Mouse (Mus musculus): ENCODE data around the gene Il20. TPM values are rescaled to one million over a fixed set of nuclear protein-coding genes. Genes with fewer than 3 reads are reported as not detected.

Il20 gene
- total and polyA plus RNA-seq, 2 experiments from 2014 or later = not detected

DNA sequence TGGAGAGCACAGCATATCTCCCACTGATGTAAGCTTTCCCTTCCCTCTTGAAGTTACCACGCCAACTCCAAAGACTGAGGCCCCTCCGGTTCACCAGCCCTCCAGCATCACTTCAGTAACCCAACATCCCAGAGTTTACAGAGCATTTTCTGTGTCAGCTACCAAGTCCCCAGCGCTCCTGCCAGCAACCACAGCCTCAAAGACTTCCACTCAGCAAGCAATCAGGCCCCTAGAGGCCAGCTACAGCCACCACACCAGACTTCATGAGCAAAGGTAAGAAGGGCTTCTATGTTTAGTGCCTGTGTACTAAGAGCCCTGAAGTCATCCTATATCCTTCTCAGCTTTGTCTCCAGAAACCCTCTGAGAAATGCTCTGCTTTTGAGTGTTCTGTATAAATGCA is 35.3 kb downstream of the Il20 start:
- Histone ChIP-seq H3K27ac (ENCODE audit: low read depth, low read length) (no peak overlapping the region), H3K4me1 (ENCODE audit: insufficient read depth, low read length) (no peaks in the 10 kb centered on the region), H3K9me3 (ENCODE audit: low read length) (no peaks in the 10 kb centered on the region), H3K36me3 (ENCODE audit: insufficient read depth, low read length) (no peaks in the 10 kb centered on the region), H3K4me3 (ENCODE audit: low read depth, low read length) (no peak overlapping the region), H3K27me3 (ENCODE audit: insufficient read depth, low read length) (no peaks in the 10 kb centered on the region; the same call in 1 of the 2 replicates), H3K9ac (replicated peaks; ENCODE audit: low read length, poor library complexity, severe bottlenecking) (no peak overlapping the region), H3K4me2 (ENCODE audit: low read depth, low read length, poor library complexity, severe bottlenecking) (no peak overlapping the region)
- ATAC-seq (ENCODE audit: low FRiP score) (no peak), DNase-seq (ENCODE audit: low spot score) (no peak)
- no peak; the same call in 1 of the 2 replicates for TF ChIP-seq CTCF (IDR thresholded peaks at IDR 0.05)
- WGBS = 81% methylated on average over 3 of the region's 3 CpGs

DNA sequence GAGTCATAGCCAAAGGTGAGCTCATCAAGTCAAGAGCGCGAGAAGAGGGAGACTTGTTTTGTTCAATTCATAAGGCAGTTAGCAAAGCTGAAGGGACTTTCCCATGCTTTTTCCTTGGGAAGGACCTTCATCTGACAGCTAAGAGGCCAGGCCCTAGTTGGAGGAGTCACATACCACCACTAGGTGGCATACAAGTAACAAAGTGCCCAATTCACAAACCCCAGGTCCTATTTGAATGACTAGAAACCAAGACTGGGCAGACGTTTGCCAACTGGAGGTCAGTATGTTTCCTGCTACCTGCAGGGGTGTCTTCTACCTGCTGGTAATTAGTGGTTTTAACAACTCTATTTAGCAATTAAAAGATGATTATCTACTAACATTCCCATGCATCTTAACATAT is 36.1 kb downstream of the Il20 start:
- no peaks in the 10 kb centered on the region for H3K36me3 ChIP-seq (ENCODE audit: insufficient read depth, low read length)
- ATAC-seq (ENCODE audit: low FRiP score) = no peak
- H3K27ac ChIP-seq (ENCODE audit: low read depth, low read length) = no peak overlapping the region
- H3K27me3 ChIP-seq (ENCODE audit: insufficient read depth, low read length) = no peaks in the 10 kb centered on the region; the same call in 1 of the 2 replicates
- no peaks in the 10 kb centered on the region for H3K9me3 ChIP-seq (ENCODE audit: low read length)
- H3K4me3 ChIP-seq (ENCODE audit: low read depth, low read length) = no peak overlapping the region
- H3K4me1 ChIP-seq (ENCODE audit: insufficient read depth, low read length) = no peaks in the 10 kb centered on the region
- no peak overlapping the region for H3K9ac ChIP-seq (replicated peaks; ENCODE audit: low read length, poor library complexity, severe bottlenecking)
- 40% methylated on average over 3 of the region's 3 CpGs for WGBS
- TF ChIP-seq CTCF (IDR thresholded peaks at IDR 0.05) = peak; percentile 90
- peak; percentile 79 for DNase-seq (ENCODE audit: low spot score)
- no peak overlapping the region for H3K4me2 ChIP-seq (ENCODE audit: low read depth, low read length, poor library complexity, severe bottlenecking)

DNA sequence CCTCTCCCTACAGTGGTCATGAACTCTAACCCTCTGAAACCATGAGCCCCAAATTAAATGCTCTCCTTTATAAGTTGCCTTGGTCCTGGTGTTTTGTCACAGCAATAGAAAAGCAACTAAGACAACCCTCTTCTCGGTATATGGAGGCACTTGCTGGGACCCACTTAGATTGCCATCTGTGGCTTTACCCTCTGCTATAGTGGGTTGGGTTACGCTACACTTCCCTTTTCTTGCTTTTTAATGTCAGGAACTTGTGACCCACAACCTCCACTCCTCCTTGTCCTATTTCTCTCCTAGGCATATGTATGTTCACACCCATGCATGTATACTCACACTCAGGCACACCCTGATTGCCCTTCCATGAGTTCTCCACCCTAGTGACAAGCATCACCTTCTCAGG is 38.3 kb downstream of the Il20 start:
- H3K4me1 ChIP-seq (ENCODE audit: insufficient read depth, low read length) = no peaks in the 10 kb centered on the region

GRCm38 (mm10) chr1:130865541-130866221 is 45.6 kb downstream of the Il20 start, which contains the start of gene Fcmr:
Gene Fcmr (plus strand): TSS chr1:130865669.
- TF ChIP-seq CTCF (IDR thresholded peaks at IDR 0.05) = no peak
- no peak for ATAC-seq (ENCODE audit: low FRiP score)
- Histone ChIP-seq H3K27ac (ENCODE audit: low read depth, low read length) (no peak within 1 kb of the TSS), H3K36me3 (ENCODE audit: insufficient read depth, low read length) (no peaks in the 10 kb centered on the region), H3K9ac (replicated peaks; ENCODE audit: low read length, poor library complexity, severe bottlenecking) (no peak within 1 kb of the TSS), H3K9me3 (ENCODE audit: low read length) (no peaks in the 10 kb centered on the region), H3K4me1 (ENCODE audit: insufficient read depth, low read length) (no peaks in the 10 kb centered on the region), H3K4me3 (ENCODE audit: low read depth, low read length) (no peak within 1 kb of the TSS), H3K27me3 (ENCODE audit: insufficient read depth, low read length) (no peaks in the 10 kb centered on the region), H3K4me2 (ENCODE audit: low read depth, low read length, poor library complexity, severe bottlenecking) (no peak within 1 kb of the TSS)
- WGBS = 72% methylated on average over 7 of the region's 7 CpGs
- DNase-seq (ENCODE audit: low spot score) = no peak

More for the DNA sequence above, 38.3 kb downstream of the Il20 start:
- 91% methylated on average over 2 of the region's 2 CpGs for WGBS
- DNase-seq (ENCODE audit: low spot score) (no peak), ATAC-seq (ENCODE audit: low FRiP score) (no peak)
- H3K4me3 ChIP-seq (ENCODE audit: low read depth, low read length) = no peak overlapping the region
- H3K4me2 ChIP-seq (ENCODE audit: low read depth, low read length, poor library complexity, severe bottlenecking) = no peak overlapping the region
- no peaks in the 10 kb centered on the region for H3K36me3 ChIP-seq (ENCODE audit: insufficient read depth, low read length)
- no peak overlapping the region for H3K27ac ChIP-seq (ENCODE audit: low read depth, low read length)
- no peaks in the 10 kb centered on the region for H3K27me3 ChIP-seq (ENCODE audit: insufficient read depth, low read length)
- no peaks in the 10 kb centered on the region for H3K9me3 ChIP-seq (ENCODE audit: low read length)
- no peak overlapping the region for H3K9ac ChIP-seq (replicated peaks; ENCODE audit: low read length, poor library complexity, severe bottlenecking)
- no peak for TF ChIP-seq CTCF (IDR thresholded peaks at IDR 0.05)

GRCm38 (mm10) chr1:130864741-130865140 is 46.5 kb downstream of the Il20 start:
- Histone ChIP-seq H3K4me3 (ENCODE audit: low read depth, low read length) (no peak overlapping the region), H3K27me3 (ENCODE audit: insufficient read depth, low read length) (no peaks in the 10 kb centered on the region), H3K27ac (ENCODE audit: low read depth, low read length) (no peak overlapping the region), H3K36me3 (ENCODE audit: insufficient read depth, low read length) (no peaks in the 10 kb centered on the region), H3K4me2 (ENCODE audit: low read depth, low read length, poor library complexity, severe bottlenecking) (no peak overlapping the region), H3K9me3 (ENCODE audit: low read length) (no peaks in the 10 kb centered on the region), H3K4me1 (ENCODE audit: insufficient read depth, low read length) (no peaks in the 10 kb centered on the region), H3K9ac (replicated peaks; ENCODE audit: low read length, poor library complexity, severe bottlenecking) (no peak overlapping the region)
- 92% methylated on average over 5 of the region's 5 CpGs for WGBS
- TF ChIP-seq CTCF (IDR thresholded peaks at IDR 0.05) = no peak
- no peak for DNase-seq (ENCODE audit: low spot score)
- no peak for ATAC-seq (ENCODE audit: low FRiP score)

- no peak for ATAC-seq (ENCODE audit: low FRiP score)
These were observed 47.0 kb downstream of the Il20 start for GRCm38 (mm10) chr1:130864238-130864637.

More at GRCm38 (mm10) chr1:130864238-130864637, 47.0 kb downstream of the Il20 start:
- H3K9ac ChIP-seq (replicated peaks; ENCODE audit: low read length, poor library complexity, severe bottlenecking) = no peak overlapping the region
- no peak overlapping the region for H3K27ac ChIP-seq (ENCODE audit: low read depth, low read length)
- no peaks in the 10 kb centered on the region for H3K36me3 ChIP-seq (ENCODE audit: insufficient read depth, low read length)
- 83% methylated on average over 4 of the region's 4 CpGs for WGBS
- H3K9me3 ChIP-seq (ENCODE audit: low read length) = no peaks in the 10 kb centered on the region
- TF ChIP-seq CTCF (IDR thresholded peaks at IDR 0.05) = no peak
- no peak overlapping the region for H3K4me2 ChIP-seq (ENCODE audit: low read depth, low read length, poor library complexity, severe bottlenecking)
- no peaks in the 10 kb centered on the region for H3K27me3 ChIP-seq (ENCODE audit: insufficient read depth, low read length)
- no peak for DNase-seq (ENCODE audit: low spot score)
- H3K4me1 ChIP-seq (ENCODE audit: insufficient read depth, low read length) = no peaks in the 10 kb centered on the region
- H3K4me3 ChIP-seq (ENCODE audit: low read depth, low read length) = no peak overlapping the region

Data from midbrain, postnatal 0 days (tissue).